Mouse (Mus musculus): ENCODE data around the gene Gm49396. TPM values are rescaled to one million over a fixed set of nuclear protein-coding genes. Genes with fewer than 3 reads are reported as not detected.

The Gm49396 gene
- polyA plus RNA-seq, 1 experiment from 2014 or later, result 21.7 TPM

DNA sequence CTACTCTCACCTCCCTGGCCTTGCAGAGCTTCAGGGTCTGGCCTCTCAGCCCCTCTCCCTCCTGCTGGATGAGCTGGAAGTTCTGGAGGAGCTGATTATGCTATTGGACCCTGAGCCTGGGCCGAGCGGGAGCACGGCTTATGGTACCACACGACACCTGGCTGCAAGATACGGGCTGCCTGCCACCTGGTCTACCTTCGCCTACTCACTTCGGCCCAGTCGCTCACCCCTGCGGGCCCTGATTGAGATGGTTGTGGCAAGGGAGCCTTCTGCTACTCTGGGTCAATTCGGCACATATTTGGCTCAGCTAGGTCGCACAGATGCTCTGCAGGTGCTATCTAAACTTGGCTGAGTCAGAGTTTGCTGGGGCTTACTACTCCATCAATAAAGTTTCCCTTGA is 4.4 kb downstream of the Gm49396 start:
- no peak overlapping the region for H3K4me2 ChIP-seq (replicated peaks)
- no peak overlapping the region for H3K4me3 ChIP-seq
- WGBS, result 93% methylated on average over 11 of the region's 11 CpGs
- H3K9me3 ChIP-seq, result no peaks in the 10 kb centered on the region
- no peaks in the 10 kb centered on the region for H3K27me3 ChIP-seq
- peaks cover 10% of the 10 kb centered on the region for H3K4me1 ChIP-seq
- no peak overlapping the region for H3K9ac ChIP-seq (replicated peaks)
- peaks cover 68% of the 10 kb centered on the region for H3K36me3 ChIP-seq
- no peak overlapping the region for H3K27ac ChIP-seq (replicated peaks)
- no peak for ATAC-seq (replicated peaks)

DNA sequence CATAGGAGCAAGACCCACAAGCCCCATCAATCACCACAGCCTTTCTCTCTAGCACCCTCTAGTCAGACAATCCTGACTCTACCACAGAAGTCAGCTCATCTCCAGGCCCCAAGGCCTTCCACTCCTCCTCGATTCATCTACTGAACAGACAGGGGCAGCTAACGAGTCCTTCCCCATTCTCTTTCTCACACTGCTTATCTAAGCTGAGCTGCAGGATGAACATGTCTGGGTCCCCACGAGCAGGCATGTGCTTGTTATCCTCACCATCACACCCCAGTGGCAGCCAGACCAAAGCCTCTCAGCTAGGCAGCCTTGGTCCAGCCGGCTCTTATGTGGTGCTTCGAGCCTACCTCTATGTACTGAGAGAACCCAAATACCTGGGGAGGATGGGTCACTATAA is 9.2 kb downstream of the Gm49396 start:
- ATAC-seq (replicated peaks), result no peak
- no peak overlapping the region for H3K27ac ChIP-seq (replicated peaks)
- 86% methylated on average over 5 of the region's 5 CpGs for WGBS

DNA sequence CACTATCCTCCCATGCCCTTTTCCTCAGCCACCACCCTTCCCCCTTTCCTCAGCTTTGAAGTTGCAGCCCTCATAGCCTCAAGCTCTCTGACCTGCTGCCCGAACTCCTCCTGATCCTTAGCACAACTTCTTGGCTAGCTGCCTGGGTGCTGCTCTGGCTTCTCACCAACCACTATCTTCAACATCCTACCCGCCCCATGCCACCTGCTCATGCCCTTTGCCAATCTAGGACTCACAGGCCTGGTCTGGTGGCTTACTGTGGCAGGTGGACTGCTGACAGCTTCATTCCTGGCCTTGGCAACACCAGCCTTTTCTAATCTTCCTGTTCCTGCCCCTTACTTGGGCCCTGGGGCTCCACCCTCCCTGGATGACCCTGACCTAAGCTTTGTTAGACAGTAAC is 9.8 kb downstream of the Gm49396 start:
- no peak for ATAC-seq (replicated peaks)
- H3K4me3 ChIP-seq, result no peak overlapping the region
- H3K27ac ChIP-seq (replicated peaks), result no peak overlapping the region
- H3K9ac ChIP-seq (replicated peaks), result no peak overlapping the region
- H3K9me3 ChIP-seq, result no peaks in the 10 kb centered on the region
- WGBS, result 77% methylated on average over 2 of the region's 2 CpGs
- H3K27me3 ChIP-seq, result no peaks in the 10 kb centered on the region
- H3K4me1 ChIP-seq, result no peaks in the 10 kb centered on the region
- no peak overlapping the region for H3K4me2 ChIP-seq (replicated peaks)
- H3K36me3 ChIP-seq, result peaks cover 97% of the 10 kb centered on the region

More for the DNA sequence above, 9.2 kb downstream of the Gm49396 start:
- no peak overlapping the region for H3K4me2 ChIP-seq (replicated peaks)
- H3K4me1 ChIP-seq, result no peaks in the 10 kb centered on the region
- H3K9me3 ChIP-seq, result no peaks in the 10 kb centered on the region
- H3K4me3 ChIP-seq, result no peak overlapping the region
- H3K27me3 ChIP-seq, result no peaks in the 10 kb centered on the region
- peaks cover 94% of the 10 kb centered on the region for H3K36me3 ChIP-seq
- H3K9ac ChIP-seq (replicated peaks), result no peak overlapping the region

DNA sequence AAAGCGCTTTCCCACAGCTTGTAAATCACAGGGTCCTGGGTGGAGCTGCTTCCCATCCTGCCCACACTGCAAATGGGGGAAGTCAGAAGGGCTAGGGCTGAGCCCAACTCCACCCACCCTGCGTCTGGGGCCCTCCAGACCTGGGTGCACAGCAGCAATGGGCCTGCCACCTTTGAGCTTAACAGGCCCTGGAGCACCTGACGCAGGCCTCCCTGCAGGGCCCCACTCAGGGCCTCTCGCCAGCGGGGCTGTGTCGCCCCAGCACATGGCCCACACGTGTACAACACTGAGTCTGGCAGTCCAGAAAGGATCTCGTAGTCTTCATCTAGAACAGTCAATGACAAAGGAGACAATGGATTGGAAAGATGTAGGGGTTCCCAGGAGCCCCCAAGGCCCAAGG is 16.8 kb downstream of the Gm49396 start:
- no peaks in the 10 kb centered on the region for H3K9me3 ChIP-seq
- H3K4me2 ChIP-seq (replicated peaks), result no peak overlapping the region
- 91% methylated on average over 8 of the region's 8 CpGs for WGBS
- no peak overlapping the region for H3K4me3 ChIP-seq
- no peak overlapping the region for H3K27ac ChIP-seq (replicated peaks)
- H3K27me3 ChIP-seq, result no peaks in the 10 kb centered on the region
- no peaks in the 10 kb centered on the region for H3K4me1 ChIP-seq
- no peak overlapping the region for H3K9ac ChIP-seq (replicated peaks)
- no peak for ATAC-seq (replicated peaks)
- H3K36me3 ChIP-seq, result peaks cover 99% of the 10 kb centered on the region

DNA sequence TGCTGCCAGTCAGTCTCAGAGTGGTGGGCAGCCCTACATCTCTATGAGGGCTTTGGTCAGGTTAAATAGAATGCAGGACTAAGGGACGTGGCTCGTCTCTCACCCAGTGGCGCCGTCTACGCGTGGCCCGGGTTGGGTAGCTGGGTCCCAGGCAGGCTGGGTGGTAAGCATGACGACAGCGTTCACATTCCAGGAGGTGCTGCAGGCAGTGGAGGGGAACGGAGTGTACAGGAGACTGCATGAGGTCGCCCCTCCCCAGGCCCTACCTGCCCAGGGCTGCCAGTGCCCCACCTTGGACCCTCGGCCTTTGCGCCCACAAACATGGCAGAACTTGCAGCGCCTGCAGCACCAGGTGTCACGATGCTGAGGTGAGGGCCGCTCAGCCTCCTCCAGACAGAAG is 18.4 kb downstream of the Gm49396 start:
- Histone ChIP-seq H3K4me2 (replicated peaks) (no peak overlapping the region), H3K4me1 (peaks cover 2% of the 10 kb centered on the region), H3K27ac (replicated peaks) (no peak overlapping the region), H3K9me3 (no peaks in the 10 kb centered on the region), H3K27me3 (no peaks in the 10 kb centered on the region), H3K9ac (replicated peaks) (no peak overlapping the region), H3K4me3 (no peak overlapping the region), H3K36me3 (peaks cover 96% of the 10 kb centered on the region)
- WGBS, result 95% methylated on average over 16 of the region's 16 CpGs
- ATAC-seq (replicated peaks), result no peak

DNA sequence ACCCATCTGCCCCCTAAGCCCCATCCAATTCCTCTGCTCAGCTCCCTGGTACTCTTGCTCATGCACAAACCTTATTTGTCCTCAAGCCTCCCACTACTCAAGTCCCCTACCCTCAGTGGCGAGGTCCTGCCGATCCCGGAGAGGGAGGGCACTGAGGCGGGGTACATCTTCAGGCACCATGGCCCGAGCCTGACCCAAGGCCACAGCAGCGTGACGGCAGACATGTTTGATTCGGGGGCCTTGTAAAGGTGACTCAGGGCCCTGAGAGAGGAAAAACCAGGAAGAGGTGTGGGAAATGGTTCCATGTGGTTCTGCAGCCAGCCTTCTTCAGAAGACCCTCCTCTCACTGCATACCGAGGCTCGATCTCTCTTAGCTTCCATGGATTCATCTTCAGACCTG is 21.2 kb downstream of the Gm49396 start:
- Histone ChIP-seq H3K36me3 (peaks cover 68% of the 10 kb centered on the region), H3K4me1 (peaks cover 16% of the 10 kb centered on the region), H3K27me3 (no peaks in the 10 kb centered on the region), H3K27ac (replicated peaks) (no peak overlapping the region), H3K9me3 (no peaks in the 10 kb centered on the region), H3K9ac (replicated peaks) (no peak overlapping the region), H3K4me2 (replicated peaks) (no peak overlapping the region), H3K4me3 (no peak overlapping the region)
- 93% methylated on average over 10 of the region's 10 CpGs for WGBS
- no peak for ATAC-seq (replicated peaks)

DNA sequence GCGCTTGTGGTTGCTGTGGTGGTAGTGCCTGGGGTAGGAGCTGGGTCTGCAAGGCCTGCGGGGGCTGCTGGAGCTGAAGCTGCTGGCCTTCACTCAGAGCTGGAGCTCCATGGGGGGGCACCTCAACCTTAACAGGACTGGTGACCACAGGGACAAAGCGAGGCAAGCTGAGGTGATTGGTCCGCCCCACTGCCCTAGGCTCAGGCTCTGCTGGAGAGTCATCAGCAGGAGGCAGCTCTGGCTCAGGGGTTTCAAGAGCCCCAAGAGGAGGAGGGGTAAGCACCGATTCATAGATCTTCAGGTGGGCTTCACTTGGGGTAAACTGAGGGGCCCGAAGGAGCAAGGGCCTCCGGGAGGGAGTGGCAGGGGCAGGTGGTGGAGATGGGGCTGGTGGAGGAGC is 22.0 kb downstream of the Gm49396 start:
- Histone ChIP-seq H3K27me3 (no peaks in the 10 kb centered on the region), H3K4me1 (peaks cover 24% of the 10 kb centered on the region), H3K4me2 (replicated peaks) (no peak overlapping the region), H3K9me3 (no peaks in the 10 kb centered on the region), H3K36me3 (peaks cover 60% of the 10 kb centered on the region), H3K27ac (replicated peaks) (no peak overlapping the region), H3K9ac (replicated peaks) (no peak overlapping the region), H3K4me3 (no peak overlapping the region)
- WGBS, result 93% methylated on average over 7 of the region's 7 CpGs
- ATAC-seq (replicated peaks), result no peak

DNA sequence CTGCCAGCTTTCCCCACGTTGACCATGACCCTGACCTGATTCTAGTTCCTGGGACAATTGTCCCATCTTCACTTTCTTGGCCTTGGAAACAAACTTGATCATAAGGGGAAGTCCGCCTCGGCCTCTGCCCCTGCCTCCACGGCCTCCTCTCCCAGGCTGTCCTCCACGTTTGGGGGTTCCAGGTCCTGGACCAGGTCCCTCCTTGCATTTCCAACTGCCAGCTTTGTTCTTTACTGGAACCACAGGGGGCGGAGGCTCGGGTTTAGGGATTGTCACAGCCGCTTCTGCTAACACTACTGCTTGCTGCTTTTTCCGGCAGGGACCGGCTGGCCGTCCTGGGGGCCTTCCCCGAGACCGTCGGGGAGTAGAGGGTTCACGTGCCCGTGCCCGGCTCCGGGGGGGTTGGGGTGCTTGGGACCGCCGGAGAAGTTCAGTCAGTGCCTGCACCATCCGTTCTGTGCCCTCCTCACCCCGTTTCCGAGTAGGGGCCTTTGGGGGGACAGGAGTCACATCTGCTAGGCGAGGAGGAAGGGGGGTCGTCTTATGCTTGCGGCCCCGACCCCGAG is 23.4 kb downstream of the Gm49396 start:
- Histone ChIP-seq H3K4me2 (replicated peaks) (peak overlapping the region; percentile 82), H3K36me3 (peaks cover 47% of the 10 kb centered on the region), H3K27me3 (no peaks in the 10 kb centered on the region), H3K4me3 (peak overlapping the region; percentile 95; the same call in 1 of the 2 replicates), H3K9me3 (no peaks in the 10 kb centered on the region), H3K27ac (replicated peaks) (no peak overlapping the region), H3K4me1 (peaks cover 24% of the 10 kb centered on the region), H3K9ac (replicated peaks) (0 out of 2 replicates have a peak overlapping the region, but pooled peaks have one; percentile 95)
- ATAC-seq (replicated peaks), result no peak
- WGBS, result 88% methylated on average over 28 of the region's 28 CpGs

DNA sequence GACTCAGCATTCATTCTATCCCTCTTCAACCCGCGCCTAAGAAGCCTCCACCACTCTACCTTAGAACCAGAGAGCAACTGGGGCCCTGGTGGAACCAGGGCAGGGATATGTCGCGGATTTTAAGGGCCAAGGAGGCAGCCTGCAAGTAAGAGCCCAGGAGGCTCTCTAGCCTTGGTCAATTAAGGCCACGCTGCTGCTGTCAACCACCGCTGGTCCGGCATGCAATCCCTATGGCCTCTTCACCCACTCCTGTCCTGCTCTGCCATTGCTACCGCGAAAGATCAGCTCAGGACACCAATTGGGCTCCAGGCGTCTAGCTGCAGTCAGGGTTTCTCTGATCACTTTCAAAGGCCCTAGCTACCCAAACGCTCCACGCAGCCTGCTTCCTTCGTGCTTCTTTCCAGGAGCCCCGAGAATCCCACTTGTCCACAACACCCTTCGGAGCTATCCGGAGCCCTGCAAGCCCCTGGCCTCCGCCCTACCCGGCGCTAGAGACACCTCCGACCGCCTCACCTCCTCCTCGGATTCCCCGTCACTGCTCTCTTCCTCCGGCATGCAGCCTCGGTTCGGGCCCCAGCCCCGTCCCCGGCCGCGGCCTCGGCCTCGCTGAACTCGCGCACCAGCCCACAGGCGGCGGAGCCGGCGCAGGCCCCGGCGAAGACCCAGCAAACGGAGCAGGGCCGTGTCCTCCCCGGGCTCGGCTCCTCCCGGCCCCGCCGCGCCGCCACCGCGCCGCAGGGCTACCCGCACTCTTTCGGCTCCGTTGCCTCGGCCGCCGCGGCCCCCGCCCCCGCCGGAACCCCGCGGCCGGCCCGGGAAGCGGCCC is 24.9 kb downstream of the Gm49396 start:
- H3K27ac ChIP-seq (replicated peaks), result peak overlapping the region; percentile 93
- H3K4me2 ChIP-seq (replicated peaks), result peak overlapping the region; percentile 82
- no peaks in the 10 kb centered on the region for H3K27me3 ChIP-seq
- H3K36me3 ChIP-seq, result peaks cover 31% of the 10 kb centered on the region
- peak overlapping the region; percentile 95 for H3K4me3 ChIP-seq
- no peaks in the 10 kb centered on the region for H3K9me3 ChIP-seq
- H3K9ac ChIP-seq (replicated peaks), result peak overlapping the region; percentile 95
- peaks cover 24% of the 10 kb centered on the region for H3K4me1 ChIP-seq
- 0% methylated on average over 56 of the region's 67 CpGs for WGBS
- peak; percentile 42 for ATAC-seq (replicated peaks)

DNA sequence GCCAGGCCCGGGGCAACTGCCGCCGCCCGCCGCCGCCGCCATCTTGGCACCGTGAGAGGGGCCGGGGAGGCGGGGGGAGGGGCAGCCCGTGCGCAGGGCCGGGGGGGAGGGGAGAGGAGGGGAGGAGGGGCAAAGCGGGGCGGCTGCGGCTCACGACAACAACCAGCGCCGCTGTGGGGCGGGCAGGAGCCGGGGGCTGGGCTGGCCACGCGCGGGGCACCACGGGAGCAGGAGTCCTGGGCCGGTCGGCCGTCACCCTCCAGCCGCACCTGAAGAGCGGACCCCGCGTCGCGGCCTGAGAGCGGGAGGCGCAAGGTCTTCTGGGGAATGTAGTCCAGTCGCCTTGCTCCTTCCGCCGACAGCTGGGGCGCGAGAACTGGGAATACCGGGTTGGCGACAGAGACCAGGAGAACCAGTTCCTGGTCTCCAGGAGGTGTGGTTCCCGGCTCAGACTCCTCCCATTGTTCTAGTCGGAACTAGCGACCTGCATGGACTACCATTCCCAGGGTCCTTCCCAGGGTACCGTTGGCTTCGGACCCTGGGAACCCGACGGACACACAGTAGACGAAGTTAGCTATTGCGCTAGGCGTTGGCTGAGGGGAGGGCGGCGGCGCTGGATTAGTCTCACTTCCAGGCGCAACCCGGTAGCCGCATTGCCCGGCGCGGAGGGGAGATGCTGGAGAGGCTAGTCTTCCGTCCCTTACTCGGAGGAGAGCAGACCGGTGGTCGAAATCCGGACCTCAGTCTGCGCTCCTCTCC is 25.7 kb downstream of the Gm49396 start, which contains the start of gene Kmt2b:
Kmt2b (minus strand) TSS at position 51 of the 759 bp plus-strand sequence.
- peaks cover 23% of the 10 kb centered on the region for H3K36me3 ChIP-seq
- no peaks in the 10 kb centered on the region for H3K27me3 ChIP-seq
- H3K27ac ChIP-seq (replicated peaks), result peak within 1 kb of the TSS; percentile 93
- H3K9me3 ChIP-seq, result no peaks in the 10 kb centered on the region
- ATAC-seq (replicated peaks), result peak; percentile 95
- H3K4me3 ChIP-seq, result peak within 1 kb of the TSS; percentile 95
- H3K4me1 ChIP-seq, result peaks cover 24% of the 10 kb centered on the region
- WGBS, result under 1% methylated on average over 59 of the region's 68 CpGs
- H3K9ac ChIP-seq (replicated peaks), result peak within 1 kb of the TSS; percentile 95
- peak within 1 kb of the TSS; percentile 82 for H3K4me2 ChIP-seq (replicated peaks)

DNA sequence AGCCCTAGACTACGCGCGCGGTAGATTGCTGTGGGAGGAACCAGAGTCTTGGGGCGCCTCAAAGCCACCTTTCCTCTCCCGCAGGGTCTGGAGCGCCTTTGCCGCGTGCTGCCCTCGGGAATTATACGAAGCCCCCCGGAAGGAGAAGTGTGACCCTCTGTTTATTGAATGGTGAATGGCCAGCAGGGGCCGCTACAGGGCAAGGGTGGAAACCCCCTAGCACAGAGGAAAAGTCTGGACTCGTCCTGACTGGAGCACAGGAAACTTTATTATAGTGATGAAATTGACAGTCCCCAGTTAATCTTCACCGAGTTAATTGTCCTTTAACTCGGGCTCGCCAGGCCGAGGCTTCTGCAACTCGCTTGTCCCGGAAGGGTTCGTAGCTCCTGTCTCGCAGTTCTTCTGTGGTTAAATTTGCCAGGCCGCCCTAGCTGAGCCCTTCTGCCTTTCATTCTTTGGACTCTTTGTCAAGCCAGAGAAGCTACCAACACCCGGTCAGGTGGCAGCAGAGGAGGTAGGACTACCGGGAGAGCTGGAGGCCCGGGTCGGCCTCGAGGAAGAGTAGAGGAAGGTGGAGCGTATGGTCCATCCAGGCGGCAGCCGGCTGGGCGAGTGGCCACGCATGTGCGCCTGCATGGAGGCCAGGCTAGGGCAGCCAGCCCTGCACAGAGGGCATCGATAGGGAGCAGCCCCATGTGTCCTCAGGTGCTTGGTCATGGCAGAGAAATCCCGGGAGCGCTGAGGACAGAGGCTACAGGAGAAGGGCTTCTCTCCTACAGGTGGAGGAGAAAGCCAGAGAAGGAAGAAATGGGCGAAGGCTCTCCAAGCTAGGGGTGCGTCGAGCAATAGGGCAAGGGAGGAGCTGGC is 26.5 kb downstream of the Gm49396 start:
- H3K4me2 ChIP-seq (replicated peaks), result peak overlapping the region; percentile 78
- H3K27me3 ChIP-seq, result no peaks in the 10 kb centered on the region
- WGBS, result 31% methylated on average over 40 of the region's 40 CpGs
- peaks cover 24% of the 10 kb centered on the region for H3K4me1 ChIP-seq
- peak overlapping the region; percentile 95 for H3K9ac ChIP-seq (replicated peaks)
- ATAC-seq (replicated peaks), result peak; percentile 67
- peak overlapping the region; percentile 93 for H3K27ac ChIP-seq (replicated peaks)
- peaks cover 15% of the 10 kb centered on the region for H3K36me3 ChIP-seq
- peak overlapping the region; percentile 95 for H3K4me3 ChIP-seq
- H3K9me3 ChIP-seq, result no peaks in the 10 kb centered on the region

Data from forebrain, embryonic 15.5 days (tissue).